Comparison of ENCODE assay signal across 19 mouse cellular contexts in the genomic region with DNA sequence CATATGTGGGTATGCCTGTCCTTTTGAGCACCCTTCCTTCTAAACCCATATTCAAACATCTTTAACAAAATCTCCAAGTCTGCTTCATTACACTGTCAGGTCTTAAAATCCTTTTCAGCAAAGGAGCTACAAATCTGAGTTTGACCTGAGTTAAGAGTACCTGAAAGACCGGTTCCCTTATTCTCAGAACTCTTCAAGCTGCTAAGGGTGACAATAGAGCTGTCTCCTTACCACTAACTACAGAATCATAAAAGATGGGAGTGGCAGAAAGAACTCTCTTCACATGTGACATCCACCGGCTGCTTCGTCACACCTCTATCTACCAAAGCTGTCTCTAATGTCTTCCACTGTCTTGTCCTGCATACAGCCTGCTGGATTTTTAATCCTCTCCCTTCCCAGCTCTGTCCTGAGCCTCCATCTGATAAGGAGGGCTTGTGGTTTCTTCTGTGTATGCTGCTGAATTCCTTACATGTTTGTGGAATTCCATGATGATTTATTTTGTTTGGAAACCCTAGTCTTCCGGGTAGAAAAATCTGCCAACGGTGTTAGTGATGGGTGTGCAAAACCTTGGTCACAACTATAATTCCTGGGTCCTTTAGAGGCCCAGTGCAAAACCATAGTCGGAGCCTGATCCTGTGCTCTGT.
A peak's percentile ranks its signal among the peaks of the same experiment; 100 is the strongest.
DNase-seq lines count a peak whose midpoint lies in the region; ATAC-seq and TF ChIP-seq lines count a peak whose summit lies in the region.
"Had no signal": no experiment of that assay in that cellular context is flagged by ENCODE, and none has a peak within 500 bp of the region (broad histone marks: within the 10 kb centered on the region; RNA-seq: fewer than 3 reads in every experiment).

No protein-coding gene starts in this region.

- no peaks in the 10 kb centered on the region for H3K27me3 ChIP-seq in embryonic facial prominence, embryonic 13.5 days
- no peaks in the 10 kb centered on the region for H3K27me3 ChIP-seq in embryonic facial prominence, embryonic 10.5 days (replicated peaks; ENCODE audit: low read depth, poor library complexity, severe bottlenecking)
- no peaks in the 10 kb centered on the region for H3K27me3 ChIP-seq in kidney, postnatal 0 days (ENCODE audit: insufficient read depth, low read length)
- H3K27me3 ChIP-seq in stomach, embryonic 16.5 days (ENCODE audit: control insufficient read depth, insufficient read depth, low read length), result no peaks in the 10 kb centered on the region
- H3K27me3 ChIP-seq in stomach, postnatal 0 days (ENCODE audit: control insufficient read depth, insufficient read depth, low read length), result no peaks in the 10 kb centered on the region
- H3K27me3 ChIP-seq: CH12.LX; limb, embryonic 15.5 days; liver, embryonic 15.5 days; stomach, embryonic 15.5 days had no signal

- no peak overlapping the region for H3K4me2 ChIP-seq in embryonic facial prominence, embryonic 13.5 days
- no peak overlapping the region for H3K4me2 ChIP-seq in kidney, postnatal 0 days (ENCODE audit: low read length)
- H3K4me2 ChIP-seq in stomach, embryonic 16.5 days (ENCODE audit: low read depth, low read length), result no peak overlapping the region
- no peak overlapping the region for H3K4me2 ChIP-seq in stomach, postnatal 0 days (replicated peaks; ENCODE audit: low read depth)
- H3K4me2 ChIP-seq: heart, embryonic 11.5 days; limb, embryonic 15.5 days; liver, embryonic 15.5 days; stomach, embryonic 15.5 days had no signal

- no peaks in the 10 kb centered on the region for H3K36me3 ChIP-seq in embryonic facial prominence, embryonic 13.5 days
- H3K36me3 ChIP-seq in embryonic facial prominence, embryonic 10.5 days (replicated peaks), result no peaks in the 10 kb centered on the region
- H3K36me3 ChIP-seq in kidney, postnatal 0 days (ENCODE audit: insufficient read depth, low read length), result no peaks in the 10 kb centered on the region
- H3K36me3 ChIP-seq in stomach, embryonic 16.5 days (ENCODE audit: control insufficient read depth, insufficient read depth, low read length), result no peaks in the 10 kb centered on the region
- H3K36me3 ChIP-seq in stomach, postnatal 0 days (ENCODE audit: control insufficient read depth, insufficient read depth, low read length), result no peaks in the 10 kb centered on the region
- H3K36me3 ChIP-seq: limb, embryonic 15.5 days; liver, embryonic 15.5 days; stomach, embryonic 15.5 days had no signal

- TF ChIP-seq CTCF in kidney, postnatal 0 days (IDR thresholded peaks at IDR 0.05; ENCODE audit: low read depth), result no peak
- no peak for TF ChIP-seq CTCF in stomach, postnatal 0 days (IDR thresholded peaks at IDR 0.05; ENCODE audit: low read depth)

- peak overlapping the region; percentile 22; the same call in 1 of the 2 replicates for H3K27ac ChIP-seq in embryonic facial prominence, embryonic 13.5 days
- no peak overlapping the region for H3K27ac ChIP-seq in embryonic facial prominence, embryonic 10.5 days (replicated peaks)
- no peak overlapping the region for H3K27ac ChIP-seq in kidney, postnatal 0 days
- H3K27ac ChIP-seq in stomach, embryonic 16.5 days (ENCODE audit: low read length), result no peak overlapping the region
- no peak overlapping the region for H3K27ac ChIP-seq in stomach, postnatal 0 days (replicated peaks)
- H3K27ac ChIP-seq: limb, embryonic 15.5 days; liver, embryonic 15.5 days; stomach, embryonic 15.5 days had no signal

- ATAC-seq in embryonic facial prominence, embryonic 13.5 days (ENCODE audit: insufficient number of reproducible peaks, insufficient read depth, low FRiP score, low TSS enrichment, low read depth), result no peak
- ATAC-seq in kidney, postnatal 0 days (replicated peaks; ENCODE audit: low FRiP score, low read depth), result no peak; the same call in 1 of the 2 replicates
- 0 out of 2 replicates have a peak, but pooled peaks have one; percentile 10 for ATAC-seq in stomach, embryonic 16.5 days (ENCODE audit: insufficient read depth, low FRiP score)
- ATAC-seq in stomach, postnatal 0 days (ENCODE audit: low FRiP score, low TSS enrichment), result no peak
- no peak for ATAC-seq in granulocyte monocyte progenitor cell, adult 5-6 weeks (replicated peaks; ENCODE audit: poor library complexity, severe bottlenecking)
- ATAC-seq: forebrain, postnatal 0 days had no signal

- no peak overlapping the region for H3K9ac ChIP-seq in embryonic facial prominence, embryonic 13.5 days
- no peak overlapping the region for H3K9ac ChIP-seq in kidney, postnatal 0 days (ENCODE audit: low read depth, low read length)
- no peak overlapping the region for H3K9ac ChIP-seq in stomach, embryonic 16.5 days (ENCODE audit: low read length)
- no peak overlapping the region for H3K9ac ChIP-seq in stomach, postnatal 0 days (ENCODE audit: low read length)
- H3K9ac ChIP-seq: forebrain, postnatal 0 days; limb, embryonic 15.5 days; liver, embryonic 15.5 days; stomach, embryonic 15.5 days had no signal

- no peaks in the 10 kb centered on the region for H3K9me3 ChIP-seq in embryonic facial prominence, embryonic 13.5 days
- no peaks in the 10 kb centered on the region for H3K9me3 ChIP-seq in embryonic facial prominence, embryonic 10.5 days
- H3K9me3 ChIP-seq in kidney, postnatal 0 days (replicated peaks; ENCODE audit: low read length), result no peaks in the 10 kb centered on the region
- H3K9me3 ChIP-seq in stomach, embryonic 16.5 days (replicated peaks; ENCODE audit: control insufficient read depth, low read length), result no peaks in the 10 kb centered on the region
- H3K9me3 ChIP-seq in stomach, postnatal 0 days (ENCODE audit: control insufficient read depth, low read length), result no peaks in the 10 kb centered on the region
- H3K9me3 ChIP-seq: limb, embryonic 15.5 days; liver, embryonic 15.5 days; stomach, embryonic 15.5 days had no signal

- no peak for DNase-seq in embryonic facial prominence, embryonic 10.5 days (ENCODE audit: low spot score)
- peak; percentile 76 for DNase-seq in kidney, postnatal 0 days (ENCODE audit: low spot score)
- DNase-seq in kidney, adult 18-20 months, result no peak
- no peak for DNase-seq in stomach, postnatal 0 days (ENCODE audit: low spot score)
- peak; percentile 51 for DNase-seq in yolk sac, embryonic 10.5 days (ENCODE audit: low spot score)
- DNase-seq: cerebellum, adult 2 months; forebrain, postnatal 0 days; gastrocnemius, postnatal 36 days; heart, postnatal 10 days; midbrain, embryonic 14.5 days; right cerebral cortex, postnatal 14 days had no signal

- H3K4me1 ChIP-seq in embryonic facial prominence, embryonic 13.5 days, result peaks cover 21% of the 10 kb centered on the region
- peaks cover 4% of the 10 kb centered on the region; the same call in 1 of the 2 replicates for H3K4me1 ChIP-seq in embryonic facial prominence, embryonic 10.5 days
- no peaks in the 10 kb centered on the region for H3K4me1 ChIP-seq in kidney, postnatal 0 days (replicated peaks; ENCODE audit: insufficient read depth, low read length)
- H3K4me1 ChIP-seq in stomach, embryonic 16.5 days (ENCODE audit: control insufficient read depth, insufficient read depth, low read length), result peaks cover 7% of the 10 kb centered on the region
- H3K4me1 ChIP-seq in stomach, postnatal 0 days (replicated peaks; ENCODE audit: control insufficient read depth, insufficient read depth), result no peaks in the 10 kb centered on the region
- H3K4me1 ChIP-seq: limb, embryonic 15.5 days; liver, embryonic 15.5 days had no signal

- no peak overlapping the region for H3K4me3 ChIP-seq in embryonic facial prominence, embryonic 13.5 days
- H3K4me3 ChIP-seq in embryonic facial prominence, embryonic 10.5 days, result no peak overlapping the region
- H3K4me3 ChIP-seq in kidney, postnatal 0 days (replicated peaks; ENCODE audit: low read depth, low read length), result no peak overlapping the region
- no peak overlapping the region for H3K4me3 ChIP-seq in stomach, embryonic 16.5 days (replicated peaks; ENCODE audit: low read length)
- H3K4me3 ChIP-seq in stomach, postnatal 0 days (ENCODE audit: low read depth, low read length), result no peak overlapping the region
- H3K4me3 ChIP-seq: limb, embryonic 15.5 days; liver, embryonic 15.5 days; stomach, embryonic 15.5 days had no signal

- no peak for TF ChIP-seq EP300 in stomach, postnatal 0 days (optimal IDR thresholded peaks at IDR 0.05)

- 48% methylated on average over 6 of the region's 6 CpGs for WGBS in embryonic facial prominence, embryonic 13.5 days
- WGBS in embryonic facial prominence, embryonic 10.5 days, result 79% methylated on average over 6 of the region's 6 CpGs
- 41% methylated on average over 6 of the region's 6 CpGs for WGBS in kidney, postnatal 0 days
- WGBS in stomach, embryonic 16.5 days, result 20% methylated on average over 6 of the region's 6 CpGs
- 24% methylated on average over 6 of the region's 6 CpGs for WGBS in stomach, postnatal 0 days

Comparison
In these comparisons a context has a peak if more than half of its experiments do, and no peak if none do; other contexts are left out.
1. DNase-seq: peak in kidney, postnatal 0 days (single experiment) and yolk sac, embryonic 10.5 days (single experiment); none in embryonic facial prominence, embryonic 10.5 days (single experiment), kidney, adult 18-20 months (single experiment) and stomach, postnatal 0 days (single experiment).